Mouse (Mus musculus): ENCODE results near the gene Fgfr2. TPM values are rescaled to one million over a fixed set of nuclear protein-coding genes. Genes with fewer than 3 reads are reported as not detected.

Fgfr2 gene
- polyA plus RNA-seq, 1 experiment from 2014 or later: 92.0 TPM

- 76% methylated on average over 7 of the region's 7 CpGs for WGBS
- H3K4me3 ChIP-seq (ENCODE audit: low read depth, low read length): no peak overlapping the region
- ATAC-seq (ENCODE audit: low FRiP score) (no peak), DNase-seq (ENCODE audit: low spot score, missing footprints) (peak; percentile 83)
- no peaks in the 10 kb centered on the region for H3K9me3 ChIP-seq (ENCODE audit: control insufficient read depth, low read length)
- H3K27ac ChIP-seq (ENCODE audit: low read depth, low read length): no peak overlapping the region
- no peak overlapping the region for H3K9ac ChIP-seq (ENCODE audit: low read length)
- H3K4me1 ChIP-seq (ENCODE audit: control insufficient read depth, insufficient read depth, low read length): no peaks in the 10 kb centered on the region
- no peak overlapping the region for H3K4me2 ChIP-seq
- no peaks in the 10 kb centered on the region for H3K27me3 ChIP-seq (ENCODE audit: control insufficient read depth, insufficient read depth, low read length)
- no peaks in the 10 kb centered on the region for H3K36me3 ChIP-seq (ENCODE audit: control insufficient read depth, insufficient read depth, low read length)
These were observed 2552.7 kb downstream of the Fgfr2 start for GRCm38 (mm10) chr7:130570472-130570871.

GRCm38 (mm10) chr7:130568783-130569436 lies 2554.2 kb downstream of the Fgfr2 start:
- Histone ChIP-seq H3K27ac (ENCODE audit: low read depth, low read length) (no peak overlapping the region), H3K4me3 (ENCODE audit: low read depth, low read length) (no peak overlapping the region), H3K36me3 (ENCODE audit: control insufficient read depth, insufficient read depth, low read length) (no peaks in the 10 kb centered on the region), H3K27me3 (ENCODE audit: control insufficient read depth, insufficient read depth, low read length) (no peaks in the 10 kb centered on the region), H3K9ac (ENCODE audit: low read length) (no peak overlapping the region), H3K4me2 (no peak overlapping the region), H3K4me1 (ENCODE audit: control insufficient read depth, insufficient read depth, low read length) (no peaks in the 10 kb centered on the region), H3K9me3 (ENCODE audit: control insufficient read depth, low read length) (no peaks in the 10 kb centered on the region)
- ATAC-seq (ENCODE audit: low FRiP score) (no peak), DNase-seq (ENCODE audit: low spot score, missing footprints) (peak; percentile 72)
- WGBS: 83% methylated on average over 9 of the region's 9 CpGs

GRCm38 (mm10) chr7:130564596-130564995 lies 2558.6 kb downstream of the Fgfr2 start:
- DNase-seq (ENCODE audit: low spot score, missing footprints): peak; percentile 68
- H3K27me3 ChIP-seq (ENCODE audit: control insufficient read depth, insufficient read depth, low read length): no peaks in the 10 kb centered on the region

GRCm38 (mm10) chr7:130563880-130564279 lies 2559.3 kb downstream of the Fgfr2 start:
- DNase-seq (ENCODE audit: low spot score, missing footprints): peak; percentile 59
- Histone ChIP-seq H3K27ac (ENCODE audit: low read depth, low read length) (no peak overlapping the region), H3K27me3 (ENCODE audit: control insufficient read depth, insufficient read depth, low read length) (no peaks in the 10 kb centered on the region), H3K4me1 (ENCODE audit: control insufficient read depth, insufficient read depth, low read length) (no peaks in the 10 kb centered on the region), H3K9me3 (ENCODE audit: control insufficient read depth, low read length) (no peaks in the 10 kb centered on the region), H3K9ac (ENCODE audit: low read length) (no peak overlapping the region), H3K4me3 (ENCODE audit: low read depth, low read length) (no peak overlapping the region), H3K4me2 (no peak overlapping the region), H3K36me3 (ENCODE audit: control insufficient read depth, insufficient read depth, low read length) (no peaks in the 10 kb centered on the region)
- 71% methylated on average over 4 of the region's 4 CpGs for WGBS
- ATAC-seq (ENCODE audit: low FRiP score): no peak

More at GRCm38 (mm10) chr7:130564596-130564995, 2558.6 kb downstream of the Fgfr2 start:
- H3K9ac ChIP-seq (ENCODE audit: low read length): no peak overlapping the region
- 76% methylated on average over 3 of the region's 3 CpGs for WGBS
- no peaks in the 10 kb centered on the region for H3K9me3 ChIP-seq (ENCODE audit: control insufficient read depth, low read length)
- H3K36me3 ChIP-seq (ENCODE audit: control insufficient read depth, insufficient read depth, low read length): no peaks in the 10 kb centered on the region
- H3K4me3 ChIP-seq (ENCODE audit: low read depth, low read length): no peak overlapping the region
- no peak overlapping the region for H3K4me2 ChIP-seq
- no peak for ATAC-seq (ENCODE audit: low FRiP score)
- H3K4me1 ChIP-seq (ENCODE audit: control insufficient read depth, insufficient read depth, low read length): no peaks in the 10 kb centered on the region
- H3K27ac ChIP-seq (ENCODE audit: low read depth, low read length): no peak overlapping the region

- H3K9ac ChIP-seq (ENCODE audit: low read length): no peak overlapping the region
- H3K4me1 ChIP-seq (ENCODE audit: control insufficient read depth, insufficient read depth, low read length): no peaks in the 10 kb centered on the region
- no peak overlapping the region for H3K4me2 ChIP-seq
- no peaks in the 10 kb centered on the region for H3K9me3 ChIP-seq (ENCODE audit: control insufficient read depth, low read length)
- peak; percentile 69 for DNase-seq (ENCODE audit: low spot score, missing footprints)
- ATAC-seq (ENCODE audit: low FRiP score): no peak
- no peak overlapping the region for H3K4me3 ChIP-seq (ENCODE audit: low read depth, low read length)
- WGBS: 88% methylated on average over 4 of the region's 4 CpGs
- H3K27ac ChIP-seq (ENCODE audit: low read depth, low read length): no peak overlapping the region
- H3K36me3 ChIP-seq (ENCODE audit: control insufficient read depth, insufficient read depth, low read length): no peaks in the 10 kb centered on the region
- no peaks in the 10 kb centered on the region for H3K27me3 ChIP-seq (ENCODE audit: control insufficient read depth, insufficient read depth, low read length)
These were observed 2559.9 kb downstream of the Fgfr2 start for GRCm38 (mm10) chr7:130563276-130563675.

- H3K9ac ChIP-seq (ENCODE audit: low read length): no peak overlapping the region
- WGBS: 59% methylated on average over 1 of the region's 1 CpGs
- no peak overlapping the region for H3K4me3 ChIP-seq (ENCODE audit: low read depth, low read length)
- H3K27ac ChIP-seq (ENCODE audit: low read depth, low read length): no peak overlapping the region
- no peak overlapping the region for H3K4me2 ChIP-seq
- H3K4me1 ChIP-seq (ENCODE audit: control insufficient read depth, insufficient read depth, low read length): no peaks in the 10 kb centered on the region
- H3K9me3 ChIP-seq (ENCODE audit: control insufficient read depth, low read length): no peaks in the 10 kb centered on the region
- DNase-seq (ENCODE audit: low spot score, missing footprints) (no peak), ATAC-seq (ENCODE audit: low FRiP score) (no peak)
- no peaks in the 10 kb centered on the region for H3K36me3 ChIP-seq (ENCODE audit: control insufficient read depth, insufficient read depth, low read length)
- no peaks in the 10 kb centered on the region for H3K27me3 ChIP-seq (ENCODE audit: control insufficient read depth, insufficient read depth, low read length)
These were observed 2562.2 kb downstream of the Fgfr2 start for GRCm38 (mm10) chr7:130560933-130561332.

- H3K4me2 ChIP-seq: no peak overlapping the region
- ATAC-seq (ENCODE audit: low FRiP score) (no peak), DNase-seq (ENCODE audit: low spot score, missing footprints) (no peak)
- H3K36me3 ChIP-seq (ENCODE audit: control insufficient read depth, insufficient read depth, low read length): no peaks in the 10 kb centered on the region
- 78% methylated on average over 4 of the region's 4 CpGs for WGBS
- H3K4me3 ChIP-seq (ENCODE audit: low read depth, low read length): no peak overlapping the region
- H3K9ac ChIP-seq (ENCODE audit: low read length): no peak overlapping the region
- H3K27me3 ChIP-seq (ENCODE audit: control insufficient read depth, insufficient read depth, low read length): no peaks in the 10 kb centered on the region
- no peaks in the 10 kb centered on the region; the same call in 1 of the 2 replicates for H3K4me1 ChIP-seq (ENCODE audit: control insufficient read depth, insufficient read depth, low read length)
- no peak overlapping the region for H3K27ac ChIP-seq (ENCODE audit: low read depth, low read length)
- H3K9me3 ChIP-seq (ENCODE audit: control insufficient read depth, low read length): no peaks in the 10 kb centered on the region
These were observed 2564.6 kb downstream of the Fgfr2 start for GRCm38 (mm10) chr7:130558592-130558991.

- H3K4me1 ChIP-seq (ENCODE audit: control insufficient read depth, insufficient read depth, low read length): no peaks in the 10 kb centered on the region; the same call in 1 of the 2 replicates
- no peak overlapping the region for H3K9ac ChIP-seq (ENCODE audit: low read length)
- H3K36me3 ChIP-seq (ENCODE audit: control insufficient read depth, insufficient read depth, low read length): no peaks in the 10 kb centered on the region
- WGBS: 69% methylated on average over 5 of the region's 5 CpGs
- DNase-seq (ENCODE audit: low spot score, missing footprints) (no peak), ATAC-seq (ENCODE audit: low FRiP score) (no peak)
- no peak overlapping the region for H3K4me3 ChIP-seq (ENCODE audit: low read depth, low read length)
- no peaks in the 10 kb centered on the region for H3K27me3 ChIP-seq (ENCODE audit: control insufficient read depth, insufficient read depth, low read length)
- H3K4me2 ChIP-seq: no peak overlapping the region
- H3K27ac ChIP-seq (ENCODE audit: low read depth, low read length): no peak overlapping the region
- H3K9me3 ChIP-seq (ENCODE audit: control insufficient read depth, low read length): no peaks in the 10 kb centered on the region
These were observed 2567.6 kb downstream of the Fgfr2 start for GRCm38 (mm10) chr7:130555597-130555996.

GRCm38 (mm10) chr7:130553321-130553720 lies 2569.8 kb downstream of the Fgfr2 start:
- no peaks in the 10 kb centered on the region for H3K36me3 ChIP-seq (ENCODE audit: control insufficient read depth, insufficient read depth, low read length)
- WGBS: 78% methylated on average over 4 of the region's 4 CpGs
- no peak overlapping the region for H3K4me3 ChIP-seq (ENCODE audit: low read depth, low read length)
- no peaks in the 10 kb centered on the region for H3K9me3 ChIP-seq (ENCODE audit: control insufficient read depth, low read length)
- H3K27me3 ChIP-seq (ENCODE audit: control insufficient read depth, insufficient read depth, low read length): no peaks in the 10 kb centered on the region
- no peak overlapping the region for H3K9ac ChIP-seq (ENCODE audit: low read length)
- H3K4me1 ChIP-seq (ENCODE audit: control insufficient read depth, insufficient read depth, low read length): no peaks in the 10 kb centered on the region; the same call in 1 of the 2 replicates
- ATAC-seq (ENCODE audit: low FRiP score): no peak
- H3K4me2 ChIP-seq: no peak overlapping the region
- DNase-seq (ENCODE audit: low spot score, missing footprints): no peak
- no peak overlapping the region for H3K27ac ChIP-seq (ENCODE audit: low read depth, low read length)
